Mouse (Mus musculus) kidney, postnatal 14 days (tissue): ENCODE results near the gene Crb1.
"Not testable (repeated sequence)": the region's sequence is repeated elsewhere in the genome, so short reads cannot be mapped to it uniquely, and the experiment has no call there.

ENCODE experiments used
- DNase-seq: peaks from one replicate; pipeline ENCODE4 v3.0.0; 2022; ENCODE audit warnings: mixed read lengths

Crb1 gene

DNA sequence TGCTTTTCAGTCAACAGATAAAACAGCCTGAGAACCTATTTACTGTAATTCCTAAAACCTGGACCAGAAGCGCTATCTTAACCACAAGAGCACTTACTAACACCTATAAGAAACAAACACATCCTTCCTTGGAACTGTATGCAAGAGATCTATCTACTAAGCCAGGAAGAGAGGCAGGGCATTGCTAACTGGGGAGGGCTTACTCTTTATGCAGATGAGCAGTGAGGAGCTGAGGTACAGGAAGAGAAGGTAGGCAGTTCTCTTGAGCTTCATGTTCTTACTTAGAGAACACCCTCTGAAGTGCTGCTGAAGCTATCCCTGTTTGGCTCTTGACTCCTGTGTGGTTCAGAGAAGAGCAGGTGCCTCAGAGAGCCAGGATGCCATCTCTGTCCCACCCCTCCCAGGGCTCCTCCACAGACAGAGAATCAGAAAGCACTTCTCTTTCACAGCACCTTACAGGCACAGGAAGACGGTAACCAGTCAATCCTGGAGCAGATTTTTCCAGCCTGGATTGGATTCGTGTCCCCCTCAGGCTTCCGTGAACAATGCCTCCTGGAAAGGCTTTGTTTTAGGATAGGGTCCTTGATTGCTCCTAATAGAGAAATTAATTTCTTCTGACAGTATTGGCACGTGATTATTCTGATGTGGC is at the start of gene Crb1:
Gene Crb1, minus strand, starts transcription at position 463 of the 649 bp plus-strand sequence.
- DNase-seq, result peak; percentile 8

DNA sequence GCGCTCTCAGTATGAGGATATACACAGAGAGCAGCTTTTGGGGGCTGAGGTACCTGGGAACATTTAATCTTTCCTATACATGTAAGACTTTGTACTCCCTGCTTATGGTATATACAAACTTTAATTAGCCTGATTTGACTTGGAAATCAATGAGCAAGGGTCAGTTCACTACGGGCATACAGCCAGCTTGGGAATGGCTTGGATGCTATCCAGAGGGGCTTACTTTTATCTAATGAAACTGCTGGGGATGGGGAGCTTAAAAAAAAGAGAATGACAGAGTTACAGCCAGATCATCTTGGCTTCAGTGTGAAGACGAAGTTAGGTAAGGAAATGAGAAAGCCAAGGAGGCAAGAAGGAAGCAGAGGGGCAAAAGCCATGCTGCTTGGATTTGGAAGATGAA is 48.1 kb upstream of the Crb1 start:
- peak; percentile 43 for DNase-seq

DNA sequence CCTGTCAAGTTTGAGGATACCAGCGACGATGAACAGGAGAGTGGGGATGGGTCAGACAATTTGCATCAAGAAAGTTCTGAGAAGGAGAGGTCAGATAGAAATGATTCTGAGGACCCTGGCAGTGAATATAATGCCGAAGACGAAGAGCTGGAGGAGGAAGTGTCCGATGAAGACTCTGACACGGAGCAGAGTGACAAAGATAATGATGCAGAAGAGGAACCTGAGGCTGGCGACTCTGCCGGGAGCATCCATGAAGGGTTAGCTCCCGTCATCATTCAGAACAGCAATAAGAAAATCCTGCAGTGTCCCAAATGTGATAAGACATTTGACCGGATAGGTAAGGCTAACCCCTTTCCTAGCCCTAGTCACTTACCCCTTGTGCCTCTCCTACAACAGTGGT is 47.0 kb upstream of the Crb1 start:
- DNase-seq, result no peak

DNA sequence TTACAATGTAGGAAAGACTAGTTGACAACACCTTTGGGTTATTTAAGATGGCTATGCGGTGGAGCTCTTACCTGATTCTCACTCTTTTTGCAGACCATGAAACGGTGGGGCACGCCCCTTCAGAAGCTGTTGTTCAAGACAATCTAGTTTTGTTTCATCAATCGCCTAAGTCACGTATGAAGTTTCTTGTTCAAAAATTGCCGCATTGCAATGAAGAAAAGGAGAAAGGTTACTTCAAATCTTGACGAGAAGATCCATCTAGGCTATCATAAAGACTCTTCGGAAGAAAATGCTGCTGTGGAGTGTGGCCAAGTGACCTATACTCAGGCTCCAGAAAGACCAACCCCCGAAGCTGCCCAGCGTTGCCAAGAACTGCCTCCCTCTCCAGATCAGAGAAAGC is 46.0 kb upstream of the Crb1 start:
- peak; percentile 65 for DNase-seq

DNA sequence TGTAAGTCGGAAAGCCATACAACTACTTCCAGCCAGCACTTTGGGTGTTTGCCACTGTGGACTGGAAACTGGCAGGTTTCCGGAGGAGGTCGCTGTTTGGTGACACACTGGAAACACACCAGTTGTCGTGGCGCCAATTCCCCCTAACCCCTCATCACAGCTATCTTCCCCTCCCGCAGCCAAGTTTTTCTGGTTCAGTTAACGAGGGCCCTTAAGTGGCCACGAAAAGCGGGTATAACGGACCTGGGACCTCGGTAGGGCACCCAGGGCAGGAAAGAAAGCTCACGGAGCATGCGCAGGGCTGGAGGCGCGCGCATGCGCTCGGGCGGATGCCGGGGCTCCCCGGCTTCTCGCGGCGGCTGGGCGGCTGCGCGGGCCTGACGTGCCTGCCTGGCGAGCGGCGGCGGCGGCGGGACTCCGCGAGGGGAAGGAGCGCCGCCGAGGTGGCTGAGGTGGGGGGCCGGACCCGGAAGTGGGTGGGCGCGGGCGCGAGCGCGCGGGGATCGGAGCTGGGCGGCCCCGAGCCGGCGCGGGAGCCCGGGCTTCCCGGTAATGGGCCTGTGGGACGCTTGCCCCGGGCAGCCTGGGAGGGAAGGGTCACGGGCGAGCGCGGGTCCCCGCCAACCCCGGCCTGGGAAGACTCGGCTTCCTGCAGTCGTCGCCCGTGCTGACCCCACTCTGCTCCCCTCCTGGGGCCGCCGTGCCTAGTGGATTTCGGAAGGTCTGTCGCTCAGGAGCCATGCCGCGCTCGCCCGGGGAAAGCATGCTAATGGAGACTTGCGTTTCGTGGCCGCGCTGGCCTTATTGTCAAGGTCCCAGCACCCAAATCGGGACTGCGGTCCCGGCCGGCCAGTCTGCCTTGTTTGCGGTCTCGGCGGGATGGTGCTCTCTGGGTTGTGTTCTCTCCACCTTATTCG is 45.2 kb upstream of the Crb1 start, which contains the start of gene Zbtb41:
Gene Zbtb41, plus strand, starts transcription at position 414 of the 917 bp plus-strand sequence.
- DNase-seq, result peak; percentile 94

DNA sequence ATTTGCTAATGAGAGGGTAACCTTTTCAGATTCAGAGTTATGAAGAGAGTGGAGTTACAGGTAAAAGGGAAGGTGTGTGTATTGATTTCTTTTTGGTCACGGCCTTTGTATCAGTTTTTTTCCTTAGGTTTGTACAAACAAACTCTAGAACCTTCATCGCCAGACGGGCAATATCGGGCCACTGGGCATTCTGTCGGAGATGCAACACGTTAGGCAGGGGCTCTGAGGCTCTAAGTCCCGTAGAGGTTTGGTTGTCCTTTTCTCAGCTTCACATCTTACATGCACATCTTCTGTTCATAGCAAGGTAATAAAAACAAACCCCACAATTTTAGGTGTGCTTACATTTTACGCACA is 44.6 kb upstream of the Crb1 start:
- DNase-seq, result no peak

DNA sequence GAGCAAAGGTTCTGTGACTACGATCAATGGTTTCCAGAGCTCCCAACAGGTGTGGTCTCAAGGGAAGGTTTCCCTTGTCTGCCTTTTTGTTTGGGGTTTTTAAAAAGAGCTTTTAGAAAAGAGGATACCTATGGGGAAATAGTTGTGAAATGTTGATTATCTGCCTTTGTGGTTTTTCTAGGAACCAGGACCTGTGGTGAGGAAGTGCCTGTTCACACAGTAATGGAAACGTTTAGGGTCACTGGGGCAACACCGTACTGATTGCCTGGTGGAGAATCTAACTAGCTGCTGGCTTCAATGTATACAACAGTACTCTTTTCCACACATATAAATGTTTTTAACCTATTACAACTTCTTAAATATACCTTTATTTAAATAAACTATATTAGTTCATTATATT is 36.6 kb upstream of the Crb1 start:
- no peak for DNase-seq

DNA sequence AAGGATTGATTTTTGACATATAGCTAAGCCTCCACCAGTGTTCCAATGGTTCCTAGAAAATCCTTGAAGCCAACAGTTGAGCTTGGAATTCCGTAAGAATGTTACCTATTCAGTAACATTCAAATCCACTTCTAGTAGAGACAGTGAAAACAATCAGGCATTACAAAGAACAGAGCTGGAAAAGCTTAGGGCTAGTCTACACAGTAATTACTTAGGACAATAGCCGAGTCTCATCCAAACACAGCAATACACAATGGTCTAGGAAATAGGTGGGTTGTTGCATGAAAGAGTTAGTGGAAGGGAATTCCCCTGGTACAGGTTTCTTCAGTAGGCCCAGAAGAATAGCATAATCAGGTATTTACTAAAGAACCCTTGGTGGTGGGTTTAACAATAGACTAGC is 35.5 kb upstream of the Crb1 start:
- DNase-seq, result not testable (repeated sequence)

DNA sequence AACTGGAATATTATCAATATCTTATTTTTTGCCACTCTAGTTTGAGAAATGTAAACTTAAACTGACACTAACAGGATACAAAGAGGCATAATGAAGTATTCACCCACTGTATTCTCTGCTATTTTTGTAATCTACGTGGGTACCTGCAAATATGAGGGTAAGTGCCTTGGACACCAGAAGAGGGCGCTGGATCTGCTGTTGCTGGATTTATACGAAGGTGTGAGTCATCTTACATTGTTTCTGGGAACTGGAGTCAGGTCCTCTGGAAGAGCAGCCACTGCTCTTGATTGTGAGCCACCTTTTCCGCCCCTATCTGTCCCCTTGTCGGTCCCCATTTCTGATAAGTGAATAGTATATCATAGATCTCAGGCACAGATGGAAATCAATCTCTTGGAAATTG is 30.8 kb upstream of the Crb1 start:
- no peak for DNase-seq

DNA sequence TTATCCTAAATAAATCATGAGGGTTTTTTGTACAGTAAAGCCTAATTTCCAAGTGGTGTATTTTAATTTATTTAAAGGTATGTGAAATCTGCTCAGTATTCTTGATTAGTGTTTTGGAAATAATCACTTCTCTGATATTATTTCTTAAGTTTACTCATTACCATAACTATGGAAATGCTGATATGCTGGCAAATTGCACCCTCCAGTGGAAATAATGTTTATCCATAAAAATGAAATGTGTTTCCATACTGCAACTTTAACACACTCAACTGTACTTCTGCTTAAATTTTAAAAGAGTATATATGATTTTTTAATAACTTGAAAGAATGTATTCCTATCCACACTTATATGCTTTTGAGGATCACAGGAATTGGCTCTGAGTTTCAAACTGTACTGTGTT is 28.9 kb upstream of the Crb1 start:
- no peak for DNase-seq

DNA sequence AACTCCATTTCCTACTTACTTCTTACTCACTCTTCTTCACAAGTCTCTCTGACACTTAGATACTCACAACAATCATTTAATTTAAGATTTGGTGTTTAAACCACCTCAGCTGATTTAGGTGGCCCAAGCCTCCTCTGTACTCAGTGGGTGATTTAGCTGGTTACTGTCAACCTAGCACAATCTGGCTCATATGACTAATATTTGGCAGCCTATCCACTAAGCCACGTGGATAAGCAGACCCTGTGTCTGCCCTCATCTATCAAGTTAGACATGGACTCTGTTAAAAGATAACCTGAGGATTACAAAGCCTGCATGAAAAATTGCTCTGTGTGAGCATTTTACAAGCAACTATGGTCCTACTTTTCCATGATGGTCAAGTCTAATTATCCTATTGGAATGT is 19.7 kb upstream of the Crb1 start:
- peak; percentile 61 for DNase-seq

DNA sequence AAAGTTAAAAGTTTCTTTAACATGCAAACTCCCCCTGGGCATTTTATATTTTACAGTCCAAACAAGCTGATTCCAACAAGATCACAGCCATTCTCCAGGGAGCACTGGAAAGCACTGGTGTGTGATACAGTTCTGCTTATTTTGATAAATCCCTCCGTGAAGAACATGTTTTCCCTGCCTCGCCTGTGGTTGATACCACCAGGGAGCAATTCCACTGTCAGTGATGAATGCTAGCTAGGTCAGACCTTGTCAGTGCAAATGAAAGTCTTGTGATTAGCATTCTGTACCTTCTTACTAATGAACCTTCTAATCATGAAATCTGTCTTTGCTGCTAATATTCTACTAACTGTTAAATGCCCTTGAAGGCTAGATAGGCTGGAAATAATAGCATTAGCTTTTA is 14.8 kb upstream of the Crb1 start:
- DNase-seq, result no peak

DNA sequence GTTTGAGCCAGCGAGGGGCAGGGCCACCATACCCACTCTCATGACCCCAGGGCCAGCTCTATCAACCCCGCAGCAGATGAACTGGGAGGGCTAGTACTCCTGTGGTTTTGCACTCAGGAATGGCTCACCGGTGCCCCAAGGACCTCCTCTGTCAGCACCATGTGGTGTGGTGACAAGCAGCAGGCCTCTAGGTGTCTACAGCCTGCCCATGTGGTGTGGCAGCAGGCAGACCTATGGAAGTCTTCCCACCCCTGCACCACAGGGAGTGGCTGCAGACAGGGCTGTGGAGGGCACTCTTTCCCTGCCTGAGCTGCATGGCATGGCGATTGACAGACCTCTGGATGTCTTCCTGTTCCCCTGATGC is 2.7 kb upstream of the Crb1 start:
- no peak for DNase-seq

DNA sequence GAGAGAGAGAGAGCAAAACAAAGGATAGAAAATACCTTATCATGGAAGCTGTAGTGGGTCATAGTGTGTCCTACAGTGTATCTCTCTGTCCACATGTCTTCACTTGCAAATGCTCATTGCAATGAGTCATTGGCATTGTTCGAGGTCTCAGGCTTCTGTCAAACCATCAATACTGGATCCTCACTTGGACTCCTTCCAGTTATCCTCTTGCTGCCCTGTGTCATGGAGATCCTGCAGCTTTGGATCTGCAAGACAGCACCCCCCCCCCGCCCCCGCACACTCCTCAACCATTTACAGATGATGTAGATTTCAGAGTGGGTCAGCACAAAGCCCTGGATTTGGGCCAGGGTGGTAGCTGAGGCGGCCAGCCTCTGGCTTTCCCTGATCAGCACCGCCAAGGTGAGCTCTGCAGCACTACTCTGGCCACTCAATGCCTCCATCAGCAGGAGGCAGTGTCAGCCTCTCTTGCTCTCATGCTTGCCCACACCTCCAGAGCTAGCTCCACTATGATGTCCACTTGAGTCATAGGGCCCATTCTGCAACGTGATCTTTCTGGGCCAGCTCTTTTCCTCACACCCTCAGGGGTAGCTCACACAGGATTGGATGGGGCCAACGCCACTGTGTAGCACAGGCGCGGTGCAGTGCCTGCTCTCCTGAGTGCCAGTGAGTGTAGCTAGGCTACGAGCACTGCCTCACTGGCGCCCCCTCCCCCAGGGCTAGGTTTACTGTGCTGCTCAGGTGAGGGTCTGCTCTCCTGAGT is 2.1 kb upstream of the Crb1 start:
- DNase-seq, result peak; percentile 8

DNA sequence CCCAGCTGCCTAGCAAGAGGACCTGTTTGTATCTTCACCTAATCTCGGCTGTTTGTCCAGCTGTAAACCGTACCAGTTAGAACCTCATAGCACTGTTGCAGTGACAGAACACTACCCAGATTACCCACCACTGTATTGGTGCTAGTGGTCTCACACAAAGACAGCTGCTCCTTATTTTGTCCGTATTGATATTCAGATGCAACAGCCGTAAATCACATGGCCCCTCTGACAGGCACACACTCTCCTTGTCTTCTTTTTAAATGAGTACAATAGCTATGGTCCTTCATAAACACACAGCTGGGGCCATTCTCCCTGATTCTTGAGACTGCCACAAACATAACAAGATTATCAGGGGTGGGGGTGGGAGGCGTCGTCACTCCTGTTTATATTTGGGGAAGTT is 1.0 kb downstream of the Crb1 start:
- no peak for DNase-seq

DNA sequence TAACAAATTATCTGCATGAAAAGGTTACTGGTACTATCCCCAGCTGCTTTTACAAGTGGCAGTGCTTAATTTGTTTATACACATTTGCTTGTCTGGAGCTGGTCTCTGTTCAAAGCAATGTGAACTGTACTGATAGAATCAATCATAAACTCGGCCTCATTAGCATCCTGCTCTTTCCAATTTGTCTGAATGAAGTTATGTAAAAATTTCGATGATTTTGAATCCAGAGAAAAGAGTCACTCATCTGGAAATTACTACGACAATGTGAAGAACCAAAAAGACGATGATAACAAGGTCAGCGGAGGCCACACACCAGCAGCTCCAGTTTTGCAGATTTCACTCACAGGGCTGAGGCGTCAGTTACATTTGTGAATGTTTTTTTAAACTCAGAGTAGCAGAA is 5.6 kb downstream of the Crb1 start:
- DNase-seq, result no peak

DNA sequence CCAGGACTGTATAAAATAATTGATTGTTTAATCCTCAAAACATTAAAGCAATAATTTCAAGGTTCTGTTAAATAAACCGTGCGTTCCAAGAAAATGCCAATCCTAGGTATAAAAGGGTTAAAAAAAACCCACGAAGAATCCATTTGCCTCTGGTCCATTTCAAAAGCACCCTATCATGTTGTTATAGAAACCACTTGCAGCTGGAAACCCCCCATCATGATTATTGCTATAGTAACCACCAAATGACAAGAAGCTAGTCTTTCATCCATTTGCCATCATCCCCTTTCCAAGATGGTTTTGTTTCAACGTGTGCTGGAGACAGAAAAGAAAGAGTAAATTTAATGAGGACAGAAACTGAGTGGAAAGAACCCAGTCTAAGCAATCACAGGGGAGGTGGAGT is 28.3 kb downstream of the Crb1 start:
- DNase-seq, result no peak

DNA sequence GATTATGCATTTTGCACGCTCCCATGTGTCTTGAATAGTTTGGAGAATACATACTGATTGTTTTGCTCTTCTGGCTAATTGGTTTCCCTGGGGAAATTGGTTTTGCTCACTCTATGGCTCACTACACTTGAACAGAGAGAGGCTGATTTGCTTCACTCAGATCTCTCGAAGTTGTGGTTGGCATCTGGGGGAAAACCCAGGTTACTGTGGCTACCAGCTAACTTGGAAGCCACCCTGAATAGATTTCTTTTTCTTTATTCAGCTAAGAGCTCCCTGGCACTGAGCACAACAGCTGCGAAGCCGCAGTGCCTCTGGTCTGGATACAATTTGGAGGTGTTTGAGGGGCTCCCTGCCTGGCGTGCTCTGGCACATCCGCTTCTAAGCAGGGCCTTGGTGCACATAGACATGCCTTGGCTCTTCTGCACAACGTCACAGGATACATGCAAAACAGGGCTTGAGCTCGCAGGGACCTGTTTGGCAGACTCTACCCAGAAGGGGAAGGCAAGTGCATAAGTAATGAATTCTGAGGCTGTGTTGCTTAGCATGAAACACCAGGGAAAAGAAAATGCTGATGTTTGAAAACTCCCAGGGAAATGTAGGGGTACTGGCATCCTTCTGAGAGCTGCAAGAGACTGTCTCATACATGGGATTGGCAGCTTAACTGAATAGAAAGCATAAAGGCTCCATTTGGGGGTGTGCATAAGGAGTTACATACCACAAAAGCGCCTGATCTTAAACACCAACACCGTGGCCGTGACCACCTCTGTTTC is 30.1 kb downstream of the Crb1 start:
- no peak for DNase-seq

DNA sequence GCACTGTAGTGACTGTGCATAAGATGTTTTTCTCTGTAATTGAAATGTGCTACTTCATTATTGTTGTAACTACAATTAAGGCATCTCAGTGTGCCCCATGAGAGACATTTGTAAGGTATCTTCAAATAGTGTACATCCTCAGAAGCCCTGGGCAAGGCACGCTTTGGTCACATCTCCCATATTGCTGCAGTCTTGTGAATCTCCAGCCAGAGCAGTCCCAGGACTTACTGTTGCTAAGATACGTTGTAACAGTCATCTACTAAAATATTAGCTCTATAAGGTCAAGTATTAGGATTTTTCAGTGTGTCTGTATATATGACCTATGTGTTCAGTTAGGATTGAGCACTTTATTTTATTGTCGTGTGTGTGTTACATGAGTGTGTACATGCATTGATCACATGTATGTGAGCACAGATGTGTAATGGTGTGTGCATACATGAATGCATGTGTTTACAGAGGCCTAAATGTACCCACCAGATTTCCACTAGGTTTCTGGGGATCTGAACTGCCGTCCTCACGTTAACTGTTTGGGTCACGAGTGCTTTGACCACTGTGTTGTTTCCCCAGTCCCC is 30.8 kb downstream of the Crb1 start:
- no peak for DNase-seq

DNA sequence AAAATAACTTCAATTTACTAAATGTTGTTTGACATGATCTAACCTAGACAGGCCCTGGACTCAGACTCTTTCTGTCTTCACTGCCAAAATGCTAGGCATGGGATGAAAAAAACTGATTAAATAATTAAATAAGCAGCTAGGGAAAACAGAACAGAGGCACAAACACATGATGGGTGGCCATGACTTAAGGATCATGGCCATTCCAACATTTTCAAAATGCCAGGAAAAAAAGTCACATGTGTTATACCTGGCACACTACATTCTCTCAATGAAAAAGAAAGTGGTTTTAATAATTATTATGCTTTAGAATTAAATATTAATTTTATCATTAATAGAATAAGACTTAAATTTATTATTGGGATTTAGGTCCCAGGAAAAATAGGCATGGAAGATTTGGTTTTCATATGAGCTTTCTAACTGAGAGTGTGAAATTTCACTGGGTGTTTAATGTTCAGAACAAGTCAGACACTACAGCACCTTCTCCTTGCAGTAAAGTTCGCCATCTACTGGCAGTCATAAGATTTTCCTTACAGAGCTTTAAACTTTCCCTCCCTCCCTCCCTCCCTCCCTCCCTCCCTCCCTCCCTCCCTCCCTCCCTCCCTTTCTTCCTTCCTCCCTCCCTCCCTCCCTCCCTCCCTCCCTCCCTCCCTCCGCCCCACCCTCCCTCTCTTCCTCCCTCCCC is 36.6 kb downstream of the Crb1 start:
- no peak for DNase-seq

DNA sequence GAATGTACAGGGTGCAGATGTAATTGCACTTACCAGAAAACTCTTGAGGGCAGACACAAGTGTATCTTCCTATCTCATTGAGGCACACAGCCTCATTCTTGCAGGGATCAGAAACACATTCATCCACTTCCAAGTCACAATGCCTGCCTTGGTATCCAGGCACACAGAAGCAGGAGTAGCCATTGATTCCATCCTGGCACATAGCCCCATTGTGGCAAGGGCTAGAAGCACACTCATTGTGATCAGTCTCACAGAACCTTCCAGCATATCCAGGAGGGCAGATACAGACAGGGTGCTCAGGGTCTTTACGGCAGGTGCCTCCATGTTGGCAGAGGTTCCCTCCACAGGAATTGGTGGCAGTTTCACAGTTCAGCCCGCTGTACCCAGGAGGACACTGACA is 39.9 kb downstream of the Crb1 start:
- no peak for DNase-seq

DNA sequence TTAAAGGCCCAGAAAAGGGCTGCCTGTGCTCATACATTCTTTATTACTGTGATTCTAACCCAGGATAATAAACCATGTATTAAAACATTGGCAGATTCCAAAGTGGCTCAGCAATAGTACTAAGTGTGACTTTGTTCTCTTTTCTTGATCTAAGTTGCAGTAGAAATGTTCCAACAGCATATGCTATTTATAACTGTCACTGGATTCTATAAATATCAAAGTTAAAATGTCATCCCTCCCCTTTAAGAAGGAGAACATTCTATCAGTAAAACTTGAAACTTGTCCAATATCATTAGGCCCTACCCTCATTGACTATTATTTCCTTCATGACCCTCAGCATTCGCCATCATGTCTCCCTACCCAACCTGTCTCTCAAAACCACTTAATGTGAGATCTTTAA is 48.1 kb downstream of the Crb1 start:
- DNase-seq, result no peak
